22 mouse cellular contexts compared by ENCODE assay signal in genomic region chr11:103436282-103436681, GRCm38 (mm10). TPM values are rescaled to one million over a fixed set of nuclear protein-coding genes. Genes with fewer than 3 reads are reported as not detected.
DNase-seq lines count a peak whose midpoint lies in the region; ATAC-seq lines count a peak whose summit lies in the region.
"Had no signal": no experiment of that assay in that cellular context is flagged by ENCODE, and none has a peak within 500 bp of the region (broad histone marks: within the 10 kb centered on the region; RNA-seq: fewer than 3 reads in every experiment).

No protein-coding gene starts in this region.

- H3K9ac ChIP-seq in liver, embryonic 11.5 days (ENCODE audit: low read depth, low read length): no peak overlapping the region
- H3K9ac ChIP-seq in liver, embryonic 13.5 days: no peak overlapping the region
- H3K9ac ChIP-seq in midbrain, embryonic 14.5 days (replicated peaks; ENCODE audit: low read length): no peak overlapping the region
- H3K9ac ChIP-seq: forebrain, postnatal 0 days; lung, embryonic 15.5 days had no signal

- DNase-seq in liver: peak; percentile 13
- no peak for DNase-seq in liver, embryonic 11.5 days (ENCODE audit: low spot score)
- DNase-seq in T-cell, adult 2 months (ENCODE audit: low spot score): peak; percentile 12
- DNase-seq in liver, embryonic 13.5 days: no peak
- DNase-seq in midbrain, embryonic 14.5 days: no peak
- no peak for DNase-seq in testis, postnatal 14 days (ENCODE audit: low spot score)
- DNase-seq in layer of hippocampus, postnatal 14 days (ENCODE audit: low spot score in 2 of 2): no peak
- DNase-seq: adrenal gland, postnatal 10 days; cerebellum, postnatal 10 days; forebrain, postnatal 0 days; heart, adult 18-20 months; heart, postnatal 36 days; kidney, adult 11 months; right cerebral cortex, adult 18-20 months; thymus, adult 18-20 months had no signal

- no peak overlapping the region for H3K27ac ChIP-seq in liver, embryonic 11.5 days (ENCODE audit: low read depth, low read length)
- H3K27ac ChIP-seq in liver, embryonic 13.5 days: no peak overlapping the region
- H3K27ac ChIP-seq in midbrain, embryonic 14.5 days (replicated peaks; ENCODE audit: low read depth, low read length): no peak overlapping the region
- H3K27ac ChIP-seq: forebrain, embryonic 10.5 days; hindbrain, postnatal 0 days; kidney, postnatal 0 days; lung, embryonic 15.5 days had no signal

- H3K27me3 ChIP-seq in liver, embryonic 11.5 days (replicated peaks; ENCODE audit: control insufficient read depth, insufficient read depth, low read length): no peaks in the 10 kb centered on the region
- H3K27me3 ChIP-seq in liver, embryonic 13.5 days: no peaks in the 10 kb centered on the region
- no peaks in the 10 kb centered on the region for H3K27me3 ChIP-seq in midbrain, embryonic 14.5 days (ENCODE audit: control insufficient read depth, insufficient read depth, low read length)
- H3K27me3 ChIP-seq: lung, embryonic 15.5 days had no signal

- no peak overlapping the region for H3K4me3 ChIP-seq in liver, embryonic 11.5 days (ENCODE audit: low read depth, low read length)
- no peak overlapping the region for H3K4me3 ChIP-seq in liver, embryonic 13.5 days (replicated peaks)
- no peak overlapping the region for H3K4me3 ChIP-seq in midbrain, embryonic 14.5 days (replicated peaks; ENCODE audit: low read depth, low read length)
- H3K4me3 ChIP-seq: forebrain, embryonic 10.5 days; lung, embryonic 15.5 days had no signal

- H3K9me3 ChIP-seq in liver, embryonic 11.5 days (ENCODE audit: control insufficient read depth, low read length): no peaks in the 10 kb centered on the region
- no peaks in the 10 kb centered on the region for H3K9me3 ChIP-seq in liver, embryonic 13.5 days (replicated peaks)
- H3K9me3 ChIP-seq in midbrain, embryonic 14.5 days (ENCODE audit: control insufficient read depth, low read length): no peaks in the 10 kb centered on the region
- H3K9me3 ChIP-seq: forebrain, embryonic 10.5 days; lung, embryonic 15.5 days had no signal

- no peak for ATAC-seq in liver, embryonic 11.5 days (replicated peaks; ENCODE audit: low FRiP score)
- ATAC-seq in liver, embryonic 13.5 days (ENCODE audit: low read depth): 0 out of 2 replicates have a peak, but pooled peaks have one; percentile 41
- peak; percentile 96 for ATAC-seq in monocyte, adult 5-6 weeks (replicated peaks; ENCODE audit: insufficient number of reproducible peaks, low FRiP score, low TSS enrichment, poor library complexity, severe bottlenecking)
- no peak for ATAC-seq in midbrain, embryonic 14.5 days (ENCODE audit: low FRiP score, low TSS enrichment)
- ATAC-seq: activated CD4-positive, CD25-positive, alpha-beta regulatory T cell, adult 4 months; forebrain, postnatal 0 days; hindbrain, postnatal 0 days; Patski had no signal

- H3K4me1 ChIP-seq in liver, embryonic 11.5 days (replicated peaks; ENCODE audit: control insufficient read depth, insufficient read depth, low read length): no peaks in the 10 kb centered on the region
- no peaks in the 10 kb centered on the region for H3K4me1 ChIP-seq in liver, embryonic 13.5 days (replicated peaks)
- no peaks in the 10 kb centered on the region for H3K4me1 ChIP-seq in midbrain, embryonic 14.5 days (ENCODE audit: control insufficient read depth, insufficient read depth, low read length)
- H3K4me1 ChIP-seq: lung, embryonic 15.5 days had no signal

- 46% methylated on average over 5 of the region's 5 CpGs for WGBS in liver, embryonic 11.5 days
- WGBS in liver, embryonic 13.5 days (ENCODE audit: insufficient replicate concordance): 7% methylated on average over 5 of the region's 5 CpGs
- 95% methylated on average over 5 of the region's 5 CpGs for WGBS in midbrain, embryonic 14.5 days

- no peaks in the 10 kb centered on the region for H3K36me3 ChIP-seq in liver, embryonic 11.5 days (ENCODE audit: control insufficient read depth, insufficient read depth, low read length)
- no peaks in the 10 kb centered on the region for H3K36me3 ChIP-seq in liver, embryonic 13.5 days
- H3K36me3 ChIP-seq in midbrain, embryonic 14.5 days (ENCODE audit: control insufficient read depth, insufficient read depth, low read length): no peaks in the 10 kb centered on the region
- H3K36me3 ChIP-seq: forebrain, embryonic 10.5 days; lung, embryonic 15.5 days had no signal

- H3K4me2 ChIP-seq in liver, embryonic 11.5 days: no peak overlapping the region
- no peak overlapping the region for H3K4me2 ChIP-seq in liver, embryonic 13.5 days
- no peak overlapping the region for H3K4me2 ChIP-seq in midbrain, embryonic 14.5 days (ENCODE audit: low read length)
- H3K4me2 ChIP-seq: lung, embryonic 15.5 days had no signal

RNA-seq across cellular contexts. Expression of gene Plekhm1, which starts 23.8 kb away (rescaled TPM):
- 7.6 and 9.1 TPM in 2 replicates for polyA plus RNA-seq in liver, embryonic 11.5 days (2014; fragmentation: Nextera tagmentation; extraction: Ambion mirVana)
- polyA plus RNA-seq in liver, embryonic 13.5 days (2015; fragmentation: Nextera tagmentation; extraction: Ambion mirVana): 2.8 and 3.8 TPM in 2 replicates
- total RNA-seq in monocyte, adult 5-6 weeks (2017): 8.9 to 19.9 TPM (median 12.6 TPM) in 3 replicates
- polyA plus RNA-seq in midbrain, embryonic 14.5 days (2014; fragmentation: Nextera tagmentation; extraction: Ambion mirVana): 8.0 and 11.6 TPM in 2 replicates
- 10 to 100 TPM; 17.0 to 17.7 TPM for total RNA-seq in layer of hippocampus, postnatal 14 days (2021)

Comparison
In these comparisons a context has a peak if more than half of its experiments do, and no peak if none do; other contexts are left out.
1. DNase-seq: peak in liver (single experiment) and T-cell, adult 2 months (single experiment); none in liver, embryonic 11.5 days (single experiment), liver, embryonic 13.5 days (single experiment), midbrain, embryonic 14.5 days (single experiment), testis, postnatal 14 days (single experiment) and layer of hippocampus, postnatal 14 days (0 of 2).
2. ATAC-seq: peak in liver, embryonic 13.5 days (single experiment) and monocyte, adult 5-6 weeks (single experiment); none in liver, embryonic 11.5 days (single experiment) and midbrain, embryonic 14.5 days (single experiment).